Mouse (Mus musculus): ENCODE measurements at regions not wholly inside any gene's neighbourhood (a gene's known extent, or its start where the extent isn't known, plus 50 kb on each side); places are given as distances from the start of the nearest gene placed in this dataset.
A peak's percentile ranks its signal among the peaks of the same experiment; 100 is the strongest.

- no peaks in the 10 kb centered on the region for H3K27me3 ChIP-seq (ENCODE audit: control insufficient read depth, insufficient read depth, low read length)
- no peaks in the 10 kb centered on the region for H3K4me1 ChIP-seq (ENCODE audit: control insufficient read depth, insufficient read depth, low read length)
- no peak overlapping the region for H3K4me2 ChIP-seq (ENCODE audit: low read length)
- no peaks in the 10 kb centered on the region for H3K36me3 ChIP-seq (ENCODE audit: control insufficient read depth, insufficient read depth, low read length)
- no peak overlapping the region for H3K9ac ChIP-seq (replicated peaks; ENCODE audit: low read length)
- H3K9me3 ChIP-seq (ENCODE audit: control insufficient read depth, low read length), result no peaks in the 10 kb centered on the region
- 34% methylated on average over 3 of the region's 3 CpGs for WGBS
- H3K4me3 ChIP-seq (replicated peaks; ENCODE audit: low read depth, low read length), result no peak overlapping the region
- no peak overlapping the region for H3K27ac ChIP-seq (replicated peaks; ENCODE audit: low read depth, low read length)
- DNase-seq (no peak), ATAC-seq (ENCODE audit: low FRiP score, low TSS enrichment) (no peak)
These were observed 59.4 kb upstream of the Shh start for GRCm38 (mm10) chr5:28526435-28526834.

- Histone ChIP-seq H3K27me3 (ENCODE audit: control insufficient read depth, insufficient read depth, low read length) (no peaks in the 10 kb centered on the region), H3K4me1 (ENCODE audit: control insufficient read depth, insufficient read depth, low read length) (0 out of 2 replicates have a peak, but pooled peaks cover 6% of the 10 kb centered on the region), H3K27ac (replicated peaks; ENCODE audit: low read depth, low read length) (0 out of 2 replicates have a peak overlapping the region, but pooled peaks have one; percentile 41), H3K9me3 (ENCODE audit: control insufficient read depth, low read length) (no peaks in the 10 kb centered on the region), H3K4me2 (ENCODE audit: low read length) (no peak overlapping the region), H3K36me3 (ENCODE audit: control insufficient read depth, insufficient read depth, low read length) (no peaks in the 10 kb centered on the region), H3K4me3 (replicated peaks; ENCODE audit: low read depth, low read length) (no peak overlapping the region), H3K9ac (replicated peaks; ENCODE audit: low read length) (no peak overlapping the region)
- 0 out of 2 replicates have a peak, but pooled peaks have one; percentile 31 for ATAC-seq (ENCODE audit: low FRiP score, low TSS enrichment)
- WGBS, result 46% methylated on average over 9 of the region's 9 CpGs
- peak; percentile 46 for DNase-seq
These were observed 54.0 kb upstream of the Shh start for GRCm38 (mm10) chr5:28520800-28521707.

- ATAC-seq (ENCODE audit: low FRiP score, low TSS enrichment) (no peak), DNase-seq (no peak)
- Histone ChIP-seq H3K4me2 (ENCODE audit: low read length) (no peak overlapping the region), H3K4me3 (replicated peaks; ENCODE audit: low read depth, low read length) (no peak overlapping the region), H3K36me3 (ENCODE audit: control insufficient read depth, insufficient read depth, low read length) (no peaks in the 10 kb centered on the region), H3K4me1 (ENCODE audit: control insufficient read depth, insufficient read depth, low read length) (0 out of 2 replicates have a peak, but pooled peaks cover 6% of the 10 kb centered on the region), H3K27ac (replicated peaks; ENCODE audit: low read depth, low read length) (no peak overlapping the region), H3K27me3 (ENCODE audit: control insufficient read depth, insufficient read depth, low read length) (no peaks in the 10 kb centered on the region), H3K9me3 (ENCODE audit: control insufficient read depth, low read length) (no peaks in the 10 kb centered on the region; the same call in 1 of the 2 replicates), H3K9ac (replicated peaks; ENCODE audit: low read length) (no peak overlapping the region)
- WGBS, result 95% methylated on average over 3 of the region's 3 CpGs
These were observed 52.0 kb upstream of the Shh start for GRCm38 (mm10) chr5:28519059-28519543.

Data from midbrain, embryonic 14.5 days (tissue).